Mouse (Mus musculus) lung, postnatal 4 days (tissue): ENCODE measurements around the gene Mtg1.

ENCODE experiments used
- DNase-seq, 2 experiments: peaks; one replicate each; pipeline ENCODE4 v3.0.0; 2021

The Mtg1 gene

GRCm38 (mm10) chr7:140137135-140138020 is at the start of gene Mtg1:
Gene Mtg1, plus strand, starts transcription at chr7:140137564.
- peak; percentile 97 to 98 for DNase-seq

- no peak for DNase-seq
These were observed 46.8 kb upstream of the Mtg1 start for GRCm38 (mm10) chr7:140090601-140091000.

- no peak for DNase-seq
These were observed 44.3 kb upstream of the Mtg1 start, which contains the start of gene Prap1 for GRCm38 (mm10) chr7:140092924-140093528. Gene Prap1, plus strand, starts transcription at chr7:140093395.

GRCm38 (mm10) chr7:140094954-140095353 is 42.4 kb upstream of the Mtg1 start:
- no peak for DNase-seq

GRCm38 (mm10) chr7:140095556-140095955 is 41.8 kb upstream of the Mtg1 start:
- no peak for DNase-seq

GRCm38 (mm10) chr7:140096055-140096454 is 41.3 kb upstream of the Mtg1 start:
- DNase-seq = no peak

- DNase-seq = no peak
These were observed 38.9 kb upstream of the Mtg1 start for GRCm38 (mm10) chr7:140098466-140098865.

- DNase-seq = no peak
These were observed 35.9 kb upstream of the Mtg1 start for GRCm38 (mm10) chr7:140101498-140101897.

- peak; percentile 88 to 89 for DNase-seq
These were observed 35.1 kb upstream of the Mtg1 start, which contains the start of gene Fuom for GRCm38 (mm10) chr7:140101993-140102860. Gene Fuom, minus strand, starts transcription at chr7:140102441.

GRCm38 (mm10) chr7:140104009-140104408 is 33.4 kb upstream of the Mtg1 start:
- no peak for DNase-seq

GRCm38 (mm10) chr7:140111943-140112342 is 25.4 kb upstream of the Mtg1 start:
- DNase-seq = no peak

- peak; percentile 66 to 76 for DNase-seq
These were observed 21.6 kb upstream of the Mtg1 start, which contains the start of gene Paox for GRCm38 (mm10) chr7:140115583-140116328. Gene Paox, plus strand, starts transcription at chr7:140115799.

- peak; percentile 93 to 94 for DNase-seq
These were observed 20.9 kb upstream of the Mtg1 start, which contains the start of gene Echs1 for GRCm38 (mm10) chr7:140116329-140117054. Gene Echs1, minus strand, starts transcription at chr7:140116476.

- no peak for DNase-seq
These were observed 16.9 kb upstream of the Mtg1 start for GRCm38 (mm10) chr7:140120484-140120883.

GRCm38 (mm10) chr7:140121338-140121910 is 15.9 kb upstream of the Mtg1 start:
- DNase-seq = no peak

- no peak for DNase-seq
These were observed 14.6 kb upstream of the Mtg1 start for GRCm38 (mm10) chr7:140122765-140123164.

GRCm38 (mm10) chr7:140124382-140124781 is 13.0 kb upstream of the Mtg1 start:
- no peak for DNase-seq

- DNase-seq = peak; percentile 96
These were observed 11.9 kb upstream of the Mtg1 start for GRCm38 (mm10) chr7:140125278-140126021.

- DNase-seq = no peak
These were observed 11.4 kb upstream of the Mtg1 start for GRCm38 (mm10) chr7:140126022-140126350.

- no peak for DNase-seq
These were observed 10.4 kb upstream of the Mtg1 start for GRCm38 (mm10) chr7:140126934-140127333.
